In the genomic region with DNA sequence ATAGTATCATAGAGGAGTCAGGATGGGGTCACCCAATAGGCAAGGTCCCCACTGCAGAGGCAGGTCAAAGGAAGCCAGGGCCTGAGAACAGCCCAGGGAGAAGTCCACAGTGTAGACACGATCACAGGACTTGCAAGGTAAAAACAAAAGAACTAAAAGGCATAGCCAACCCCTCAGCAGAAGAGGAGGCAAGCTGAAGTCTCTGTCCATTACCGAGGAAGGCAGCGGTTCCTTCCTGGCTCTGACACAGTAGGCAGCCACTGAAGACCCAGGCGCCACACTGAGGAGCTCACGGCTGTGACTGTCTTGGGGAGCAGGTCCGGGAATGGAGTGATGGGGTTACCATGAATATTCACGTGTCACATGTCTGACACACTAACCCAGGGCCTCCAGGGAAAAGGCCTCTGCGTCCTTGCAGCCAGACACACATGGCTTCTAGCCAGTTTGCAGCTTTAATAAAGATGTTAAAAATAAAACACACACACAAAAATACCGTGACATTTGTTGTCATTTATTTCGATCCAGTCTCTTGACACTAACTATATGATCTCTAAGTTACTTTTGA, we compare ENCODE assay signal across 9 mouse cellular contexts. TPM values are rescaled to one million over a fixed set of nuclear protein-coding genes. Genes with fewer than 3 reads are reported as not detected.
A peak's percentile ranks its signal among the peaks of the same experiment; 100 is the strongest.
DNase-seq lines count a peak whose midpoint lies in the region; ATAC-seq lines count a peak whose summit lies in the region.
"Had no signal": no experiment of that assay in that cellular context is flagged by ENCODE, and none has a peak within 500 bp of the region (broad histone marks: within the 10 kb centered on the region; RNA-seq: fewer than 3 reads in every experiment).

No protein-coding gene starts in this region.

- H3K27ac ChIP-seq in midbrain, embryonic 10.5 days (replicated peaks) = peak overlapping the region; percentile 49
- no peak overlapping the region for H3K27ac ChIP-seq in midbrain, embryonic 11.5 days (ENCODE audit: low read depth, low read length)
- H3K27ac ChIP-seq in hindbrain, embryonic 15.5 days (replicated peaks) = 0 out of 2 replicates have a peak overlapping the region, but pooled peaks have one; percentile 6

- H3K4me2 ChIP-seq in midbrain, embryonic 11.5 days = no peak overlapping the region
- peak overlapping the region; percentile 6; the same call in 1 of the 2 replicates for H3K4me2 ChIP-seq in hindbrain, embryonic 15.5 days
- H3K4me2 ChIP-seq: lung, embryonic 15.5 days had no signal

- H3K4me3 ChIP-seq in midbrain, embryonic 10.5 days = no peak overlapping the region
- H3K4me3 ChIP-seq in midbrain, embryonic 11.5 days (ENCODE audit: low read depth, low read length) = no peak overlapping the region
- no peak overlapping the region for H3K4me3 ChIP-seq in hindbrain, embryonic 15.5 days
- H3K4me3 ChIP-seq: lung, embryonic 15.5 days had no signal

- peaks cover 59% of the 10 kb centered on the region for H3K4me1 ChIP-seq in midbrain, embryonic 10.5 days
- H3K4me1 ChIP-seq in midbrain, embryonic 11.5 days (ENCODE audit: control insufficient read depth, insufficient read depth, low read length) = peaks cover 42% of the 10 kb centered on the region
- peaks cover 75% of the 10 kb centered on the region for H3K4me1 ChIP-seq in hindbrain, embryonic 15.5 days (replicated peaks)

- no peaks in the 10 kb centered on the region for H3K9me3 ChIP-seq in midbrain, embryonic 10.5 days (replicated peaks)
- no peaks in the 10 kb centered on the region for H3K9me3 ChIP-seq in midbrain, embryonic 11.5 days (ENCODE audit: control insufficient read depth, low read length)
- H3K9me3 ChIP-seq in hindbrain, embryonic 15.5 days = no peaks in the 10 kb centered on the region
- H3K9me3 ChIP-seq: lung, embryonic 15.5 days had no signal

- no peak overlapping the region for H3K9ac ChIP-seq in midbrain, embryonic 11.5 days (ENCODE audit: low read length)
- no peak overlapping the region for H3K9ac ChIP-seq in hindbrain, embryonic 15.5 days
- H3K9ac ChIP-seq: lung, embryonic 15.5 days had no signal

- peak; percentile 51 for DNase-seq in cerebellum, adult 9-11 months
- DNase-seq in cerebellum, postnatal 4 days (ENCODE audit: low spot score in 2 of 2) = no peak
- no peak for DNase-seq in midbrain, embryonic 10.5 days (ENCODE audit: low spot score)
- no peak for DNase-seq in midbrain, embryonic 11.5 days (ENCODE audit: low spot score, missing footprints)
- DNase-seq in urinary bladder, postnatal 36 days (ENCODE audit: low spot score in 2 of 2) = no peak
- DNase-seq in lung, postnatal 10 days = no peak
- no peak for DNase-seq in urinary bladder, postnatal 25 days (ENCODE audit: low spot score)

- H3K27me3 ChIP-seq in midbrain, embryonic 10.5 days (ENCODE audit: low read depth, poor library complexity, severe bottlenecking) = no peaks in the 10 kb centered on the region
- H3K27me3 ChIP-seq in midbrain, embryonic 11.5 days (ENCODE audit: control insufficient read depth, insufficient read depth, low read length) = no peaks in the 10 kb centered on the region
- no peaks in the 10 kb centered on the region for H3K27me3 ChIP-seq in hindbrain, embryonic 15.5 days
- H3K27me3 ChIP-seq: lung, embryonic 15.5 days had no signal

- no peak for ATAC-seq in midbrain, embryonic 11.5 days (ENCODE audit: low FRiP score)
- ATAC-seq in hindbrain, embryonic 15.5 days (ENCODE audit: low FRiP score, low read depth) = no peak

- WGBS in midbrain, embryonic 10.5 days = 79% methylated on average over 10 of the region's 10 CpGs
- WGBS in midbrain, embryonic 11.5 days = 65% methylated on average over 10 of the region's 10 CpGs
- WGBS in hindbrain, embryonic 15.5 days = 26% methylated on average over 10 of the region's 10 CpGs

- H3K36me3 ChIP-seq in midbrain, embryonic 10.5 days = peaks cover 9% of the 10 kb centered on the region; the same call in 1 of the 2 replicates
- no peaks in the 10 kb centered on the region; the same call in 1 of the 2 replicates for H3K36me3 ChIP-seq in midbrain, embryonic 11.5 days (ENCODE audit: control insufficient read depth, insufficient read depth, low read length)
- H3K36me3 ChIP-seq in hindbrain, embryonic 15.5 days = peaks cover 6% of the 10 kb centered on the region

RNA-seq across cellular contexts. Expression of a gene that starts 51.5 kb away (rescaled TPM):
- polyA plus RNA-seq in midbrain, embryonic 10.5 days (2016; fragmentation: Nextera tagmentation; extraction: Ambion mirVana) = 11.3 and 14.9 TPM in 2 replicates
- polyA plus RNA-seq in midbrain, embryonic 11.5 days (2014; fragmentation: Nextera tagmentation; extraction: Ambion mirVana) = 12.3 and 12.8 TPM in 2 replicates
- polyA plus RNA-seq in hindbrain, embryonic 15.5 days (2015; fragmentation: Nextera tagmentation; extraction: Ambion mirVana) = 24.9 and 25.8 TPM in 2 replicates
